Mouse (Mus musculus) layer of hippocampus, adult 2 months (tissue): Measurements from ENCODE around the gene Nop2. TPM values are rescaled to one million over a fixed set of nuclear protein-coding genes. Genes with fewer than 3 reads are reported as not detected.

Experiments used
- DNase-seq, 2 experiments: peaks; one replicate each; pipeline ENCODE4 v3.0.0; 2022; ENCODE audit warnings: low spot score in 2 of 2
- H3K27ac ChIP-seq: fragments of 200-600 bp; 2 replicates; pipeline ENCODE4 v1.8.1; 2022
- H3K4me3 ChIP-seq: fragments of 200-600 bp; 2 replicates; pipeline ENCODE4 v1.8.1; 2022; ENCODE audit warnings: mild to moderate bottlenecking
- CTCF ChIP-seq: fragments of 200-600 bp; conservative IDR thresholded peaks from 2 replicates; pipeline ENCODE4 v1.8.1; 2022; ENCODE audit warnings: antibody characterized with exemption, mild to moderate bottlenecking, moderate library complexity
- long read RNA-seq, 2 experiments: library from polyadenylated mRNA; stranded (forward); transcript quantifications; one replicate each; pipeline ENCODE4 v2.0.0; 2021; ENCODE audit warnings: borderline mapping rate in 2 of 2
- total RNA-seq, 2 experiments: library from RNA; stranded (reverse); gene quantifications; 2 replicates each; pipeline ENCODE4 v1.2.3; 2021

Gene Nop2
- 10 to 100 TPM; 30.8 to 31.7 TPM for total RNA-seq
- long read RNA-seq, experiment 1, transcript Nop2-201 (16 exons, 2,597 nt) = major isoform, 37 of 44 reads
- long read RNA-seq, experiment 1, partial matches to known transcripts = 3 of 44 reads
- long read RNA-seq, experiment 1, other reads (novel, unspliced or antisense) = 4 of 44 reads
- long read RNA-seq, experiment 2, transcript Nop2-201 (16 exons, 2,597 nt) = major isoform, 34 of 52 reads
- long read RNA-seq, experiment 2, partial matches to known transcripts = 10 of 52 reads
- long read RNA-seq, experiment 2, other reads (novel, unspliced or antisense) = 8 of 52 reads

GRCm38 (mm10) chr6:125131302-125132156 is at the start of gene Nop2:
Gene Nop2, plus strand, starts transcription at chr6:125131909.
- Histone ChIP-seq H3K4me3 (peak within 1 kb of the TSS; percentile 87), H3K27ac (peak within 1 kb of the TSS; percentile 90)
- TF ChIP-seq CTCF = no peak
- DNase-seq = peak; percentile 80 to 81

- no peak for TF ChIP-seq CTCF
- no peak for DNase-seq
- Histone ChIP-seq H3K27ac (peak overlapping the region; percentile 74; the same call in 1 of the 2 replicates), H3K4me3 (no peak overlapping the region)
These were observed 48.8 kb upstream of the Nop2 start for GRCm38 (mm10) chr6:125082801-125083386.

- Histone ChIP-seq H3K27ac (peak overlapping the region; percentile 36; the same call in 1 of the 2 replicates), H3K4me3 (no peak overlapping the region)
- TF ChIP-seq CTCF = peak; percentile 92
- peak; percentile 66 to 68 for DNase-seq
These were observed 47.3 kb upstream of the Nop2 start for GRCm38 (mm10) chr6:125084424-125084823.

GRCm38 (mm10) chr6:125087937-125088336 is 43.8 kb upstream of the Nop2 start:
- Histone ChIP-seq H3K27ac (peak overlapping the region; percentile 100), H3K4me3 (no peak overlapping the region)
- no peak for TF ChIP-seq CTCF
- no peak for DNase-seq

- TF ChIP-seq CTCF = 0 out of 2 replicates have a peak, but pooled peaks have one; percentile 14
- Histone ChIP-seq H3K27ac (peak overlapping the region; percentile 100), H3K4me3 (peak overlapping the region; percentile 23; the same call in 1 of the 2 replicates)
- DNase-seq = peak; percentile 65 to 81
These were observed 43.0 kb upstream of the Nop2 start for GRCm38 (mm10) chr6:125088561-125089321.

- peak overlapping the region; percentile 54 for H3K4me3 ChIP-seq
- no peak for TF ChIP-seq CTCF
- H3K27ac ChIP-seq = peak overlapping the region; percentile 100
- DNase-seq = peak; percentile 85 to 91
These were observed 42.0 kb upstream of the Nop2 start for GRCm38 (mm10) chr6:125089521-125090321.

- no peak for TF ChIP-seq CTCF
- no peak for DNase-seq
- peak overlapping the region; percentile 100 for H3K27ac ChIP-seq
- peak overlapping the region; percentile 54 for H3K4me3 ChIP-seq
These were observed 41.2 kb upstream of the Nop2 start for GRCm38 (mm10) chr6:125090341-125091085.

- TF ChIP-seq CTCF = no peak
- peak overlapping the region; percentile 39; the same call in 1 of the 2 replicates for H3K27ac ChIP-seq
- H3K4me3 ChIP-seq = no peak overlapping the region
- no peak for DNase-seq
These were observed 39.3 kb upstream of the Nop2 start for GRCm38 (mm10) chr6:125092372-125092771.

- no peak for DNase-seq
- TF ChIP-seq CTCF = no peak
- no peak overlapping the region for H3K4me3 ChIP-seq
- peak overlapping the region; percentile 98 for H3K27ac ChIP-seq
These were observed 36.9 kb upstream of the Nop2 start for GRCm38 (mm10) chr6:125094843-125095242.

GRCm38 (mm10) chr6:125095391-125096278 is 36.1 kb upstream of the Nop2 start, which contains the start of gene Chd4:
Gene Chd4, plus strand, starts transcription at chr6:125095981.
- peak; percentile 93 to 96 for DNase-seq
- TF ChIP-seq CTCF = 0 out of 2 replicates have a peak, but pooled peaks have one; percentile 7

More at GRCm38 (mm10) chr6:125095391-125096278, 36.1 kb upstream of the Nop2 start, which contains the start of gene Chd4:
- peak within 1 kb of the TSS; percentile 98 for H3K27ac ChIP-seq
- H3K4me3 ChIP-seq = peak within 1 kb of the TSS; percentile 85
